Mouse (Mus musculus) ovary, postnatal 14 days (tissue): ENCODE results near the gene Olfr483.

ENCODE experiments used
- DNase-seq: peaks from one replicate; pipeline ENCODE4 v3.0.0; 2022; ENCODE audit warnings: low spot score

The Olfr483 gene

DNA sequence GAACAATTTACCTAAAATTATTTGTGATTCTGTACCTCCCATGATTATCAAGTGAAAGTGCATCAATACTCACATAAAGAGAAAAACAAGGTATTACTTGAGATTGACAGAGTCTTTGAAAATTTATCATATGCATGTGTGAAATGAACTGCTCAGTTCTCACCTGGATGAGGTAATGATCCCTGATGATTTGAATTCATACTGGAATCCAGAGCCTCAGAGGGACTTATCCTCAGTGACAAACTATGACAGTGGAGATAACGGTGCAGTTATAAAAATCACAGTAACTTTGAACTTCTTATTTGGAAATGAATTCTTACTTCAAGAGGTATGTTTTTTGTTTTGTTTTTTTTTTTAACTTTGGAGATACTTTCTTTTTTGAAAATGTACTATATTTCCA, at the start of gene Olfr483:
Gene Olfr483 (plus strand): TSS at position 301 of the 400 bp plus-strand sequence.
- no peak for DNase-seq

DNA sequence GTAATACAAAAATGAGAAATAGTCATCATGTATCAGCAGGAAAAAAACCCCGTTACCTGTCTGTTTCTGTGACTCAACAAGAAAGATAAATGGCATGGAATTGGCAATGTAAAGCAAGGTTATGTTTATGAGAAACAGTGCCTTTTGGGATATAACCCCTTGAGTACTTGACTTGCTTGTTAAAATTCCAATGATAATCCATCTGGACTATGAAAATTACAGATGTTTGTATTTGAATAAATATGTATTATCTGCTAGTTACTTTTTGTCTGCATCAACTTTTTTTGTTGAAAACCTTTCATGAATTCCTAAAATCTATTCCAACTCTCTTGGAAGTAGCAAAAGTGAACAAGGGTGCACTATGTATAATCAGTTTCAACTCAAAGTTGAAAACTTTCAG, 33.4 kb upstream of the Olfr483 start, which contains the start of gene Olfr480:
Gene Olfr480 (minus strand): TSS at position 101 of the 400 bp plus-strand sequence.
- no peak for DNase-seq

DNA sequence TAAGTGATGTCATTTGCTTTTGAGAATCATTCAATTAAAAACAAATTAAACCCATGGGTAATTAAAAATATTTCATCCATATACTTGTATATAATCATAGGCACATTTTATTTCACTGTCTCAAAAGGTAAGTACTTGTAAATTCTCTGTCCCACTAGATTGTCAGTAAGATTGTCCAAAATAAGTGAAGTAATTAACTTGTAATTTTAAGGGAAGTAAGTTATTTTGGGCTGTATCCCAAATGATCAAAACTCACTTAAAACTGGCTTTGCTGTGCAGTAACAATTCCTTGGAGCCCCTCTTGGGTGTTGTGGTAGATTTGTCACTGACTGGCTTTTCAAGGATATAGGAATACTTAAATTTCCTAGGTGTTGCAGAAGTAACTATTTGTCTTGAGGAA, 21.1 kb upstream of the Olfr483 start, which contains the start of gene Olfr481:
Gene Olfr481 (plus strand): TSS at position 301 of the 400 bp plus-strand sequence.
- no peak for DNase-seq

DNA sequence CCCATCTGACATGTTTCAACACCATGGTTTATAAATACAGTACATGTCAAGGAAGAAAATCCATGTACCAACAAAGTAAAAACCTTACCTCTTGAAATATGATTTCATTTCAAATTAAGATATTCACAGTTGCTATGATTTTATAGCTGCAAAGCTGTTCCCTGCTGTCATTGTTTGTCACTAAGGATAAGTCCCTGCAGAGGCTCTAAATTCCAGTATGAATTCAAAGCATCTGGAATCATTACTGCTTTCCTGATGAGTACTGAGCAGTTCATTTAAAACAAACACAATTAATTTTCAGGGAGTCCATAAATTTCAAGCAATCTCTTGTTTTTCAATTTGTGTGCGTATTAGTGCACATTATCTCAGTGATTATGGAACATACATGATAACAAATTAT, 3.2 kb upstream of the Olfr483 start, which contains the start of gene Olfr482:
Gene Olfr482 (minus strand): TSS at position 101 of the 400 bp plus-strand sequence.
- no peak for DNase-seq

DNA sequence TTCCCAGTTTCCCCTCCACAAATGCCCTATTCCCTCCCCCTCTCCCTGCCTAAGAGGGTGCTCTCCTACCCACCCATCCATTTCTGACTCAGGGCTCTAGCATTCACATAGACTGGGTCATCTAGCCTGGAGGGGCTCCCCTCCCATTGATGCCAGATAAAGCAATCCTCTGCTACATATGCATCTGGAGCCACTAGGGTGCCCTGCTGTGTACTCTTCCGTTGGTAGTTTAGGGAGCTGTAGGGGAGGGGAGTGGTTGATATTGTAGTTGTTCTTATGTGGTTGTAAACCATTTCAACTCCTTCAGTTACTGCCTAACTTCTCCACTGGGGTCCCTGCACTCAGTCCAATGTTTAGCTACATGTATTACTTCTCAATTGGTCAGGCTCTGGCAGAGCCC, 20.0 kb downstream of the Olfr483 start:
- DNase-seq, result no peak

DNA sequence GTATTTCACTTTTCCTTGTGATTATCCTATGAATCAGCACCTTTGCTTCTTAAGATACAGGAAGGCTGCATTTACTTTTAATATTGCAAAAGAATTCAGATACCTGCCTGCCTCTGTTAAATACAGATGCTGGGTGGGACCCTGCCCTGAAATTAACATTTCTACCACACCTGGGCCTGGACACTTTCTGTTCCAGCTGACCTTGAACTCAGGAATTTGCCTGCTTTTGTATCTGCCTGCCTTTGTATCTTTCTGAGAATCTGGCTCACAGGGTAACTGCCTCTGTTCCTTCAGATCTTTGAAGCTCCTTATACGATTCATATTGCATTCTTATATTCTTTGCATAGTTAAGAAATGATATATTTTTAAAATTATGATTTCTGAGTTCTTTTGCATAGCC, 20.8 kb downstream of the Olfr483 start:
- DNase-seq, result no peak

DNA sequence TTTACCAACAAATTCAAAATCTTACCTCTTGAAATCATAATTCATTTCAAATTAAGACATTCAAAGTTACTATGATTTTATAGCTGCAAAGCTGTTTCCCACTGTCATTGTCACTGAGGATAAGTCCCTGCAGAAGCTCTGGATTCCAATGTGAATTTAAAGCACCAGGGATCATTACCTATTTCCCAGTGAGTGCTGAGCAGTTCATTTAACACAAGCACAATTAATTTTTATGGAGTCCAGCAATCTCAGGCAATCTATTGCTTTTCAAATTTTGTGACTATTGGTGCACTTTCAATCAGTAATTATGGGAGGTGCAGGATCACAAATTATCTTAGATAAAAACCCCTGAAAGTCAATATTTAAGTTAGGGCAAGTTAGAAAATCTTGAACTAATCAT, 26.7 kb downstream of the Olfr483 start, which contains the start of gene Olfr484:
Gene Olfr484 (minus strand): TSS at position 101 of the 400 bp plus-strand sequence.
- DNase-seq, result no peak
